Mouse (Mus musculus) gastrocnemius, adult 2 months (tissue): Measurements from ENCODE around the gene Frmd8. TPM values are rescaled to one million over a fixed set of nuclear protein-coding genes. Genes with fewer than 3 reads are reported as not detected.
A peak's percentile ranks its signal among the peaks of the same experiment; 100 is the strongest.
"Not testable (repeated sequence)": the region's sequence is repeated elsewhere in the genome, so short reads cannot be mapped to it uniquely, and the experiment has no call there.

ENCODE experiments used
- DNase-seq: peaks from one replicate; pipeline ENCODE4 v3.0.0; 2022
- H3K27ac ChIP-seq: fragments of 200-600 bp; 2 replicates; pipeline ENCODE4 v1.8.1; 2022; ENCODE audit warnings: mild to moderate bottlenecking
- H3K4me3 ChIP-seq: fragments of 200-600 bp; 2 replicates; pipeline ENCODE4 v1.8.1; 2022; ENCODE audit warnings: mild to moderate bottlenecking, moderate library complexity
- CTCF ChIP-seq: fragments of 200-600 bp; IDR thresholded peaks from 2 replicates; pipeline ENCODE4 v1.8.1; 2022; ENCODE audit warnings: antibody characterized with exemption, mild to moderate bottlenecking, moderate library complexity
- intact Hi-C: fragments of 180-260 bp; cut with DNase I; formaldehyde crosslinking; loops from one replicate; pipeline ENCODE4 v1.15.1; 2025
- total RNA-seq, 2 experiments: library from RNA; stranded (reverse); gene quantifications; 2 replicates each; pipeline ENCODE4 v1.2.3; 2021

Frmd8 gene
- total RNA-seq, 2 experiments from 2014 or later: 3.4 to 4.0 TPM

- no peak for TF ChIP-seq CTCF
- H3K4me3 ChIP-seq: peak overlapping the region; percentile 37; the same call in 1 of the 2 replicates
- DNase-seq: peak; percentile 75
- peak overlapping the region; percentile 98 for H3K27ac ChIP-seq
- intact Hi-C loops: no loop called here
Observed at GRCm38 (mm10) chr19:5822174-5822833, 52.8 kb downstream of the Frmd8 start.

DNA sequence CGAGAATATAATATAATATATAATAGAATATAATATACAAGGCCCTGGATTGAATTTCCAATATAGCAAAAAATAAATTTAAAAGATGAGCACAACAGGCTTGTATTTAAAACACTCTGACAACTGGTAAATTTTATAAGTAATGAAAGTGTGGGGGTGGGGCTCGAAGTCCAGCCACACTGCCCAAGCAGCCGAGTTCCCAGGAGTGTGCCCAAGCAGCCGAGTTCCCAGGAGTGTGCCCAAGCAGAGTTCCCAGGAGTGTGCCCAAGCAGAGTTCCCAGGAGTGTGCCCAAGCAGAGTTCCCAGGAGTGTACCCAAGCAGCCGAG lies 53.3 kb downstream of the Frmd8 start:
- no peak for DNase-seq
- no peak for TF ChIP-seq CTCF
- Histone ChIP-seq H3K27ac (peak overlapping the region; percentile 98), H3K4me3 (no peak overlapping the region)
- intact Hi-C loops: no loop called here

GRCm38 (mm10) chr19:5819549-5819948 lies 55.5 kb downstream of the Frmd8 start:
- H3K27ac ChIP-seq: peak overlapping the region; percentile 93
- peak; percentile 75 for DNase-seq
- 0 out of 2 replicates have a peak overlapping the region, but pooled peaks have one; percentile 6 for H3K4me3 ChIP-seq
- peak; percentile 63 for TF ChIP-seq CTCF
- intact Hi-C loops: loop anchor here (2.0 kb wide), 1 partner anchor 25 kb away; no protein-coding TSS in a partner anchor

DNA sequence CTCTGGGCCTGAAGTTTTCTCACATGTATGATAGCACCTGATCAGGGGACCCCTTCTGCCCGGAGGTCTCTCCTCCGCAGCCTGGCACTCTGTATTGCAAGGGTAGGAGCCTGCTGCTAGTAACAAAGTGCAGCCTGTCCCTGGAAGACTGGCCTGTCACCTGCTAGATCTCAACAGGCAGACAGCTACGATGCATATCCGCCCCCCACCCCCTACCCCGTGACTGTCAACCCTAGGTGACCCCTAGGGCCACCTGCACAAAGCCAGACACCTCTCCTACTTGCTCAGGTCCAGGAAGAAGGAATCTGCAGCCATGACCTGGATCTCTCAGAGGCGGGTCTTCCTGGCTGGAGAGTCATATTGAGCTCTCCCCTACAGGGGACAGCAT lies 56.5 kb downstream of the Frmd8 start:
- DNase-seq: peak; percentile 46
- intact Hi-C loops: loop anchor here (2.0 kb wide), 1 partner anchor 24 kb away; no protein-coding TSS in a partner anchor
- Histone ChIP-seq H3K4me3 (peak overlapping the region; percentile 61; the same call in 1 of the 2 replicates), H3K27ac (peak overlapping the region; percentile 93)
- TF ChIP-seq CTCF: no peak

- peak overlapping the region; percentile 61 for H3K4me3 ChIP-seq
- DNase-seq: peak; percentile 92
- intact Hi-C loops: loop anchor here (2.0 kb wide), 1 partner anchor 23 kb away; no protein-coding TSS in a partner anchor
- peak; percentile 82 for TF ChIP-seq CTCF
- H3K27ac ChIP-seq: peak overlapping the region; percentile 93
Observed at GRCm38 (mm10) chr19:5817703-5818589, 57.1 kb downstream of the Frmd8 start.

DNA sequence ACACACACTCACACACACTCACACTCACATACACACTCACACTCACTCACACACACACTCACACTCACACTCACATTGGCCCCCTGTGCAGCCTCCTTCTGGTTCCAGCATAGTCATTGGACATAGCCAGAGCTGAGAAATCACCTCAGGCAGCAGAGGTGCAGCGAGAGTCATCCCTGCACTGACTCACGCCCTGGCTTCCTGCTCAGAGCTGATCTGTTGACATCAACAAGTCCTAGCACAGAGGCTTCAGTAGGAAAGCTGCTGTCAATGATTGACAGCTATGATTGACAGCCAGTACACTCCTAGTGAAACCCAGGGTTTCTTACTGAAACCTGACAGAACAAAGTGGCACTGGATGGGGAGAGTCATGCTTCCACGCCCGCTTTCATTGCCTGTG lies 59.1 kb downstream of the Frmd8 start:
- peak overlapping the region; percentile 59; the same call in 1 of the 2 replicates for H3K27ac ChIP-seq
- no peak for TF ChIP-seq CTCF
- intact Hi-C loops: no loop called here
- DNase-seq: no peak
- H3K4me3 ChIP-seq: no peak overlapping the region

DNA sequence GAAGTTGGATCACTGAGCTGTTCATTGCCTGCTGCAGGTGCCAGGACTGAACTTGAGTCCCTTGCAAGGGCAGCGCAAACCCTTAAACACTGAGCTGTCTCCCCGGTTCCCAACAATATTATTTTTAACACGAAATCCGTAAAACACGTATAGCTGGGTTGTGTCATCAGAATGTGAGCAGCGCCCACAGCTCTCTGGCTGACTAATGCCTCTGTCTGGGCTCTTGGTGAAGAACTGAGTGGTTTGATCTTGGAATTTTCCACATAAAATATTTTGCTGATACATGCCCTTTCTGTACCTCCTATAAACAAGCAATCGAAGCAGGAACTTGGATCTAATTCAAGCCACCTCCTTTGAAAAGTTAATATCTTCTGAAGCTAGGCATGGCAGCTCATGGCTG lies 60.1 kb downstream of the Frmd8 start:
- peak overlapping the region; percentile 89 for H3K27ac ChIP-seq
- H3K4me3 ChIP-seq: no peak overlapping the region
- DNase-seq: no peak
- TF ChIP-seq CTCF: no peak
- intact Hi-C loops: no loop called here

- intact Hi-C loops, DNase-seq, H3K4me3 ChIP-seq: not testable (repeated sequence)
- TF ChIP-seq CTCF: peak; percentile 24; the same call in 1 of the 2 replicates
- peak overlapping the region; percentile 89 for H3K27ac ChIP-seq
Observed at GRCm38 (mm10) chr19:5814048-5814447, 61.0 kb downstream of the Frmd8 start.

- Histone ChIP-seq H3K27ac (peak overlapping the region; percentile 89), H3K4me3 (no peak overlapping the region)
- no peak for TF ChIP-seq CTCF
- DNase-seq: no peak
- intact Hi-C loops: no loop called here
Observed at GRCm38 (mm10) chr19:5813567-5813966, 61.5 kb downstream of the Frmd8 start.

GRCm38 (mm10) chr19:5811771-5812504 lies 63.1 kb downstream of the Frmd8 start:
- DNase-seq: peak; percentile 85
- no peak; the same call in 1 of the 2 replicates for TF ChIP-seq CTCF
- intact Hi-C loops: no loop called here
- peak overlapping the region; percentile 89 for H3K27ac ChIP-seq
- peak overlapping the region; percentile 58 for H3K4me3 ChIP-seq

GRCm38 (mm10) chr19:5810840-5811563 lies 64.1 kb downstream of the Frmd8 start:
- Histone ChIP-seq H3K27ac (peak overlapping the region; percentile 89), H3K4me3 (peak overlapping the region; percentile 58)
- no peak for TF ChIP-seq CTCF
- intact Hi-C loops: no loop called here
- no peak for DNase-seq
